Mouse (Mus musculus): ENCODE results near the gene Snx29. TPM values are rescaled to one million over a fixed set of nuclear protein-coding genes. Genes with fewer than 3 reads are reported as not detected.

Gene Snx29
- polyA plus RNA-seq, 2 experiments: 1.9 TPM

- ATAC-seq (ENCODE audit: insufficient read depth) (no peak), DNase-seq (ENCODE audit: low read depth in 3 of 3, low spot score in 3 of 3) (no peak)
- Histone ChIP-seq H3K4me2 (ENCODE audit: low read depth) (no peak overlapping the region), H3K4me3 (ENCODE audit: insufficient read depth in 1 of 2, low read depth in 2 of 2, low read length in 2 of 2) (no peak overlapping the region), H3K27me3 (ENCODE audit: control insufficient read depth, insufficient read depth, low read length) (no peaks in the 10 kb centered on the region), H3K27ac (no peak overlapping the region), H3K36me3 (replicated peaks; ENCODE audit: control insufficient read depth, insufficient read depth, low read depth) (no peaks in the 10 kb centered on the region), H3K9ac (replicated peaks) (no peak overlapping the region), H3K4me1 (replicated peaks; ENCODE audit: control insufficient read depth in 2 of 2, insufficient read depth in 2 of 2, low read length in 1 of 2) (peaks cover 0 to 2% of the 10 kb centered on the region in 2 experiments; a peak in 2 of 4 replicates), H3K9me3 (ENCODE audit: control insufficient read depth, low read length) (no peaks in the 10 kb centered on the region)
- no peak for TF ChIP-seq EP300 (IDR thresholded peaks at IDR 0.05; ENCODE audit: low read depth)
- no peak for TF ChIP-seq CTCF (IDR thresholded peaks at IDR 0.05; ENCODE audit: low read depth)
- 45% methylated on average over 4 of the region's 4 CpGs for WGBS (ENCODE audit: insufficient replicate concordance)
These were observed 241.1 kb downstream of the Snx29 start for GRCm38 (mm10) chr16:11563846-11564245.

- DNase-seq (ENCODE audit: low read depth in 3 of 3, low spot score in 3 of 3) (no peak), ATAC-seq (ENCODE audit: insufficient read depth) (no peak)
- H3K27me3 ChIP-seq (ENCODE audit: control insufficient read depth, insufficient read depth, low read length): no peaks in the 10 kb centered on the region
- H3K4me1 ChIP-seq (replicated peaks; ENCODE audit: control insufficient read depth in 2 of 2, insufficient read depth in 2 of 2, low read length in 1 of 2): peaks cover 0 to 2% of the 10 kb centered on the region in 2 experiments; a peak in 2 of 4 replicates
- H3K9me3 ChIP-seq (ENCODE audit: control insufficient read depth, low read length): no peaks in the 10 kb centered on the region
- WGBS (ENCODE audit: insufficient replicate concordance): 21% methylated on average over 11 of the region's 11 CpGs
- no peak overlapping the region for H3K27ac ChIP-seq
- H3K9ac ChIP-seq (replicated peaks): no peak overlapping the region
- H3K4me3 ChIP-seq (ENCODE audit: insufficient read depth in 1 of 2, low read depth in 2 of 2, low read length in 2 of 2): no peak overlapping the region
- TF ChIP-seq EP300 (IDR thresholded peaks at IDR 0.05; ENCODE audit: low read depth) (no peak), CTCF (IDR thresholded peaks at IDR 0.05; ENCODE audit: low read depth) (no peak)
- no peak overlapping the region for H3K4me2 ChIP-seq (ENCODE audit: low read depth)
- H3K36me3 ChIP-seq (replicated peaks; ENCODE audit: control insufficient read depth, insufficient read depth, low read depth): no peaks in the 10 kb centered on the region
These were observed 242.4 kb downstream of the Snx29 start for GRCm38 (mm10) chr16:11565126-11565525.

- Histone ChIP-seq H3K4me2 (ENCODE audit: low read depth) (no peak overlapping the region), H3K4me3 (ENCODE audit: insufficient read depth in 1 of 2, low read depth in 2 of 2, low read length in 2 of 2) (no peak overlapping the region), H3K27me3 (ENCODE audit: control insufficient read depth, insufficient read depth, low read length) (no peaks in the 10 kb centered on the region), H3K4me1 (replicated peaks; ENCODE audit: control insufficient read depth in 2 of 2, insufficient read depth in 2 of 2, low read length in 1 of 2) (peaks cover 0 to 2% of the 10 kb centered on the region in 2 experiments; a peak in 2 of 4 replicates), H3K36me3 (replicated peaks; ENCODE audit: control insufficient read depth, insufficient read depth, low read depth) (no peaks in the 10 kb centered on the region), H3K9me3 (ENCODE audit: control insufficient read depth, low read length) (no peaks in the 10 kb centered on the region), H3K27ac (no peak overlapping the region), H3K9ac (replicated peaks) (no peak overlapping the region)
- TF ChIP-seq EP300 (IDR thresholded peaks at IDR 0.05; ENCODE audit: low read depth) (no peak), CTCF (IDR thresholded peaks at IDR 0.05; ENCODE audit: low read depth) (no peak)
- ATAC-seq (ENCODE audit: insufficient read depth): no peak
- WGBS (ENCODE audit: insufficient replicate concordance): 39% methylated on average over 3 of the region's 3 CpGs
- no peak for DNase-seq (ENCODE audit: low read depth in 3 of 3, low spot score in 3 of 3)
These were observed 244.9 kb downstream of the Snx29 start for GRCm38 (mm10) chr16:11567594-11567993.

GRCm38 (mm10) chr16:11568095-11568494 lies 245.4 kb downstream of the Snx29 start:
- Histone ChIP-seq H3K9ac (replicated peaks) (no peak overlapping the region), H3K27me3 (ENCODE audit: control insufficient read depth, insufficient read depth, low read length) (no peaks in the 10 kb centered on the region), H3K27ac (no peak overlapping the region), H3K36me3 (replicated peaks; ENCODE audit: control insufficient read depth, insufficient read depth, low read depth) (no peaks in the 10 kb centered on the region), H3K9me3 (ENCODE audit: control insufficient read depth, low read length) (no peaks in the 10 kb centered on the region), H3K4me1 (replicated peaks; ENCODE audit: control insufficient read depth in 2 of 2, insufficient read depth in 2 of 2, low read length in 1 of 2) (peaks cover 0 to 2% of the 10 kb centered on the region in 2 experiments; a peak in 2 of 4 replicates), H3K4me3 (ENCODE audit: insufficient read depth in 1 of 2, low read depth in 2 of 2, low read length in 2 of 2) (no peak overlapping the region), H3K4me2 (ENCODE audit: low read depth) (no peak overlapping the region)
- ATAC-seq (ENCODE audit: insufficient read depth): no peak
- no peak for DNase-seq (ENCODE audit: low read depth in 3 of 3, low spot score in 3 of 3)
- WGBS (ENCODE audit: insufficient replicate concordance): 64% methylated on average over 4 of the region's 4 CpGs
- TF ChIP-seq EP300 (IDR thresholded peaks at IDR 0.05; ENCODE audit: low read depth) (no peak), CTCF (IDR thresholded peaks at IDR 0.05; ENCODE audit: low read depth) (no peak)

DNA sequence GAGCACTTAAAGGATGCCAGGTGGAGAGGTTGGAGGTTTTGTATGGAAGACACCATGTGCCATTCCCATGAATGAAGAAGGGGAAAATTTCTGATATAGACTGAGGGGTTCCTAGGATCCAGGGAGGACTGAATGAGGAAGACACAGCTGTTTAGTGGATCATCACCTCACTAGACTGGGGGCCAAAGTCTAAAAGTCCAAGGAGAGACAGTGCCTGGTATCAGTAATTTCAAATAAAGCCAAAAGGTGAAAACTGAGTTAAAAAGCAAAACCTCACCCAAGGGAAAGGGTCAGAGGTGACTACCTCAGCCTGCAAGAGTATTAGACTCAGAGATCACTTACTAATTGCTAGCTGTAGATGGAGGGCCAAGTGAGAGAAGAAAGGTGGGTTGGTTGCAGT lies 245.9 kb downstream of the Snx29 start:
- ATAC-seq (ENCODE audit: insufficient read depth) (no peak), DNase-seq (ENCODE audit: low read depth in 3 of 3, low spot score in 3 of 3) (no peak)
- Histone ChIP-seq H3K9ac (replicated peaks) (no peak overlapping the region), H3K27ac (no peak overlapping the region), H3K4me2 (ENCODE audit: low read depth) (no peak overlapping the region), H3K4me3 (ENCODE audit: insufficient read depth in 1 of 2, low read depth in 2 of 2, low read length in 2 of 2) (no peak overlapping the region), H3K9me3 (ENCODE audit: control insufficient read depth, low read length) (no peaks in the 10 kb centered on the region), H3K27me3 (ENCODE audit: control insufficient read depth, insufficient read depth, low read length) (no peaks in the 10 kb centered on the region), H3K36me3 (replicated peaks; ENCODE audit: control insufficient read depth, insufficient read depth, low read depth) (no peaks in the 10 kb centered on the region), H3K4me1 (replicated peaks; ENCODE audit: control insufficient read depth in 2 of 2, insufficient read depth in 2 of 2, low read length in 1 of 2) (peaks cover 0 to 2% of the 10 kb centered on the region in 2 experiments; a peak in 2 of 4 replicates)
- TF ChIP-seq EP300 (IDR thresholded peaks at IDR 0.05; ENCODE audit: low read depth) (no peak), CTCF (IDR thresholded peaks at IDR 0.05; ENCODE audit: low read depth) (no peak)

Data from liver, embryonic 14.5 days (tissue).